Mouse (Mus musculus) right cerebral cortex, postnatal 14 days (tissue): ENCODE data around the gene Gatad2b.
A peak's percentile ranks its signal among the peaks of the same experiment; 100 is the strongest.

Experiments
- DNase-seq: peaks from one replicate; pipeline ENCODE4 v3.0.0; 2022

The Gatad2b gene

DNA sequence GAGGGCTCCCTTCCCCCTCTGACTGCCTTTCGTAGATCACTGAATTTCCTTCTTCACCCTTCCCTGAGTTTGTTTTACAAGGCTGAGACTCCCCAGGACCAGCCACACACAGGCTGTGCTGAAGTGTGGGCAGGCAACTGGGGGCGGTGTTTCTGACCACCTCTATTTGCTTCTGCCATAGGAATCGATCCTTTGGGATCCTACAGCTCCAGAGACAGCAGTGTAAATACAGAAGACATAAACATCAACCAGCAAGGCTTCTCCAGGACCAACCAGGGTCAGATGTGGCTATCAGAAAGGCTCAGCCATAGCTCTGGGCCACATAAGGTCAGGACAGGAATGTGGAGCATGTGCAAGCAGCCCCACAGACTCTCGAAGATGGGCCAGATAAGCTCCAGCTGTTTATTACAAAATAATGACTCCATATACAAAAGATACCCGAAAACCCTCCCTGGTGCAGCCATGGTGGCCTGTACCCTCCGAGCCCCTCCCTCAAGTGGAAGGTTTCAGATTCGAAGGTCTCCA, 91.9 kb downstream of the Gatad2b start:
- DNase-seq, result no peak

DNA sequence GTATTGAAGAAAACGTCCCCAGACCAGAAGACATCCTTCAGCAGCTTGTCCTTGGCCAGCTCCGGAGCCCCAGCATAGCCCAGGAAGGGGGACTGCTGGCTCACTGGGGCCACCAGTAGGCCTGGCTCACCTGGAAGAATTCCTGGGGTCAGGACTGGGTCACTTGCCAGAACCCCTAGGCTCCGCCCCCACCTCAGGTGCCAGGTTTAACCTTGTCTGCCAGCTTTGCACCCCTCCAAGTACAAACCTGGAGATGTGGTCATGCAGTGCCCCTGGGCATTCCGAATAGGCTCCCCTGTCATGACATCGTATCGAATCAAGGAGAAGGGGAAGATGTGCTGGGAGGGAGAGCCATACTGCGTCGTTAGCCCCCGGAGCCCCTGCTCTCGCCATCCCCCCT, 93.8 kb downstream of the Gatad2b start:
- no peak for DNase-seq

DNA sequence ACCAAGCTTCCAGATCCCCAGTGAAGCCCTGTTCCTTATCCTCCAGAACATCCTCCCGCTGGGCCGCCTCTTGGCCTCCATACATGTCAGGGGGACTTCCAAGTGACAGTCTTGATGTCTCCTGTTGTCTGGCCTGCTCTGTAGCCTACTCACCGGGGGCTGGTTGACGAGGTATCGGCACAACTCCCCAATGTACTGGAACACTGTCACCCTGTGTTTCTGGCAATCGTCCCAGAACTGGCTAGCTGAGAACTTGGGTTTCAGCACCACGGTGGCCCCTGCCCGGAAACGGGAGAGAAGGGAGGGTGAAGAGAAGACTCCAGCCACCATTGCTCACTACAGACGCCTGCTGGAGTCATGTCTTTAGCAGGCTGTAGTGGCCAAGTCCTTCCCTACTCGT, 94.5 kb downstream of the Gatad2b start:
- no peak for DNase-seq

DNA sequence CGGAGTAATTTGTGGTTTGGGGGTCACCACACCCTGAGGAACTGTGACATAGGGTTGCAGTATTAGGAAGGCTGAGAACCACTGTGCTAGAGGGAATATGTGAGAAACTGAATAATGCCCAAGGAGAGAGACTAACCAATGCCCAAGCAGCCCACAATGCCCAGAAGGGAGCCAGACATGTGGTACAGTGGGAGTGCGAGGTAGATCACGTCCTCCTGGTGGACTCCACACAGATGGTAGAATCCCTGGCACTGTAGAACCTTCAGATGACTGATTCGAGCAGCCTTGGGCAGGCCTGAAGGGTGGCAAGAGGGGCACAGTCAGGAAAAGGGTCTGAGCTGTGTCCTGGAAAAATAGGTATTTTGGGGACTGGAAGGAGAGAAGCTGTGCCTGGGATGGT, 95.2 kb downstream of the Gatad2b start:
- DNase-seq, result no peak

DNA sequence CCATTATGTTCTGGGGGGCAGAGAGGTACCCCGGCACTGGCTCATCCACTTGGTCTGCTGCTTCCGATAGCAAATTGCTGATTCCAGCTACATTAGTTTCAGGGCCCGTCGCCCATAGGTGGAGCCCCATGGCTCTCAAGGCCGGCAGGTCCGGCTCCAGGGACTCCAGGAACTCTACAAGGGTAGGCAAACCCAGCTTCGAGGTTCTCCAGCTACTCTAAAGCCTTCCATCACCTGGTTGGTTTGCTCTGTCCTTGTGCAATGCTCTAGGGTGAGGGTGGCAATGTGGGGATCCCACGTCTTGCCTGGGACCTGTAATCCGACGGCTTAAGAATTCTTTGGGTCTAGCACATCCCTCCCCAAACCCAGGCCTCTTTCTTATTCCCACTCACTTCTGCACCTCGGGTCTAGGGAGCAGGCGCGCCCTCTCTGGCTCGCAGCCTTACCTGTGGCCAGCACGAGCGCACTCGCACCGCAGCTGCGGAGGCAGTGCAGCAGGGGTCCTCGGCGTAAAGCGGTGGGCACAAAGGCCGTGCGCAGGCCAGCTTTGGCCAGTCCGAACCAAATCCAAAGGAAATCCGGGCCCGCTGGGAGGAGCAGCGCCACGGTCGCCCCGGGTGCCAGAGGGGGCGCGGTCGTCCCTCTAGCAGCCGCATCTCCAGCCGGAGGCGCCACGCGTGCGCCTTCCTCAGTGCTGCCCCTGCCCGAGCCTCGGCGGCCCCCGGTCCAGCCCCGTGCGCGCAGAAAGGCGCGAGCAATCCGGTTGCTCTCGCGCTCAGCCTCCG, 95.9 kb downstream of the Gatad2b start:
- DNase-seq, result no peak

DNA sequence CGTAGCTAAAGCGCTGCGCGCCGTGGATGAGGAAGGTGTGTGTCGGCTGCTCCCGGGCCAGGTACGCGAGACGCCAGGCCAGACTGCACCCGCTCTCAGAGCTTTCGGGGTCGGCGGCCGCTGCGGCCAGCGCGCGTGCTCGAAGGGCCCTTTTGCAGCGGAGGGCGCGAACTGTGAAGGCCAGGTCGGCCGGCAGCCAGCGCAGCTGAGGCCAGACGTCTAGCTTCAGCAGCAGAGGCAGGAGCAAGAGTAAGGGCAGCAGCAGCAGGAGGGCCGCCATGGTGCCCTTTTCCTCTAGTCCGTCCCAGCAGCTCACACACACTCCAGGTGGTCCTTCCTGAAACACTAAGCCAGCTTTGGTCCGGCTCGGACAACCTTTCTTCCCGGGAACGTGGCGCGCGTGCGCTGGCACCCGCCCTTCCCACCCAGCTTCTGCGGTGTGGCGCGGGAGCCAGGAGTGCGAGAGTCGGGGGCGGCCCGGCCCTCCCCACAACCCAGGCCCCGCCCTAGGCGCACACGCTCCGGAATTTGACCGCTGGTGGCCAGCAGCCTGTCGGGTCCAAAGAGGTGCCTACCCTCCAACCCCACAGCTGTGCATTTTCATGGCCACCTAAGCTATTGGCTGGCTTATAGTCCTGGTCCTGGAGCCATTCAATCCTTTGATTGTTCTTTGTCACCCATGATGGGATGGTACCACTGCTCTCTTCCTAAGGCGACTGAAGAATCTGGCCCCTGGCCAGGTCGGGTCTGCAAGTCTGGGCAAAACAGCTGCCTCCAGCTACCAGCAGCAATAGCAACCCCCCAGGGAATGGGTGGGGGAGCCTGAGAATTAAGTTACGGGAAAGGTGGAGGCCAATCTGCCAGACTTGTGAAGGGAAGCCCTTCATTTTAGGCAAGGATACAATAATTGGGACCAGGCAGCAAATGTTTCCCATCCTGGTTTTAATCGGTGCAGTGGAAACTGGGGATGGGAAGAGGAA, 96.8 kb downstream of the Gatad2b start, which contains the start of gene Slc27a3:
Slc27a3 (minus strand) TSS at position 428 of the 980 bp plus-strand sequence.
- DNase-seq, result peak; percentile 42

DNA sequence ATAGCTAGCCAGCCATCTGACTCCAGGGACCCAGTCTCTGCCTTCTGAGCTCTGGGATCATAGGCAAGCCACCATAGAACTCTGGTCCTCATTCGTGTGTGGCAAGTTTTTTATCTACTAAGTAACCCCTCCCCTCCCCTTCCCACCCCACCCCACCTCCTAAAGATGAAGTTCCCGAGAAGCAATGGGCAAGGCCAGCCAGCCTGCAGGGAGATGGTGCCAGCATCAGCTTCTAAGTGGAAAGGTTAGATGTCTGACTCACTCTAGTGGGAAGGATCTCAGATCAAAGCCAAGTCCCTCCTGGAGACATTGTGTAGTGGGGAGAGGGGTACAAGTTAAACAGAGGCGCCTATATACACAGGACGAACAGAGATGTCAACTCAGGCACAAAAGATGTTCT, 98.0 kb downstream of the Gatad2b start:
- no peak for DNase-seq

DNA sequence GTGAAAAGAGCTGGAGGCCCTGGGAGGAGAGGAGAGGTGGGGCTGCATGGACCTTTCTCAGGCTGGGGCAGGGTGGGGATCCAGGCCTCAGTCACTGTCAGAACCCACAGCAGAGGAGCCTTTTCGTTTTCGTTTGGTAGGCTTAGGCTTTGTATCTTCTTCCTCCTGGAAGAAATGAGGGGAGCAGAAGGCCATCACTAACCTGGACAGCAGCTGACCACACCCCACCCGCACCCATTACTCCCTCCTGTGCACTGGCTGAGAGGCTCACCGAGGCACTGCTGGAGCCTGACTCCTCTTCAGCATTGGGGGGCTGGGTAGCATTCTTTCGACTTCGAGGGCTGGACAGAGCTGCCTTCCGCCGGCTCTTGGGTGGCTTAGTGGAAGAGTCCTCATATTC, 99.0 kb downstream of the Gatad2b start:
- DNase-seq, result no peak

DNA sequence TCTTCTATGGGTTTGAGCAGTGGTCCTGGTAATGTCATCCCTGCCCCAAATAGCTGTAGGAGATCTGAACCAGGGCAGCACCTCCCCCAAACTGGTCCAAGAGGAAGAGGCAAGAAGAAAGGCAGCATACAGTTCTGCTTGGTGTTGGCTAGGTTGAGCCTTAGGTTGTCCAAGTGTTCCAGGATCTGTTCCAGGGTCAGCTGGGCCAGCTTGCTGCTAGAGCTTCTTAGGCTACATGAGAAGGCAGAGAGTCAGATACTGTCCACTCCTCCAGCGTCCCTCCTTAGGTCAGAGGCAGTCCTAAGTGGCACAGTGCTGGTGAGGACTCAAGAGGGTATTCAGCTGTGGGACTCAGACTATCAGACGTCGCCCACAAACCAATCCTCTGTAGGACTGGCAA, 99.7 kb downstream of the Gatad2b start:
- DNase-seq, result no peak

DNA sequence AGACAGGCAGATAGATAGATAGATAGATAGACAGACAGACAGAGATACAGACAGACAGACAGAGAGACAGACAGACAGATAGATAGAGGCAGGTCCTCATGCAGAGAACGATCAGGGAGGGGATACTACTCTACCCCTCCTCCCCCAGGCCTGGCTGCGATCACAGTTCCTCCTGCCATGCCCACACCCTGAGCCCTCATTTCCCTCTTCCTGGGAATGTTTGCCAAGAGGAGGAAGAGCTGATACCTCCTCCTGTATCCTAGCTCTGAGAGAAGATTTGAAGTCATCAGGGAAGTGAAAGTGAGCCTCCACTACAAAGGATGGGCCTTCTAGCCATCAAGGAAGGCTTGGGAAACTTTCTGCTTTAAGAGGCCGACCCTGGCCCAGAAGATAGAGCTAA, 102.7 kb downstream of the Gatad2b start:
- DNase-seq, result no peak

DNA sequence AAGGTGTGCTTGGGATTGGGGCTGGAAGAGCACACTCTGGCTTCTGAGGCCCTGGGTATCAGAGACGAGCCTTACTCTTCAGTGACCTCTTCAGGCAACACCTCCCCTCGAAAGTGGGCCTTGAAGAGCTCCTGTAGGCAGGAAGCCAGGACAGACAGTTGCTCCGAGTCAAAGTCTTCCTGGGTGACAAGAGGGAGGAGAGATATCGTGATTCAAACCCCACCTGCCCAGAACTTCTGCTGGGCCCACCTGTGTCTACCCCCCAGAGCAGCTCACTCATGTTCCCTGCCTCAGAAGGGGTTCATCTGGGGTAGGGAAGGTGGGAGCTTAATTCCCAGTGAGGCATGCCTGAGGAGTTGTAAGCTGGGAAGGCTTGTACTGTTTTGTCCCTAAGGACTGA, 108.0 kb downstream of the Gatad2b start:
- no peak for DNase-seq

DNA sequence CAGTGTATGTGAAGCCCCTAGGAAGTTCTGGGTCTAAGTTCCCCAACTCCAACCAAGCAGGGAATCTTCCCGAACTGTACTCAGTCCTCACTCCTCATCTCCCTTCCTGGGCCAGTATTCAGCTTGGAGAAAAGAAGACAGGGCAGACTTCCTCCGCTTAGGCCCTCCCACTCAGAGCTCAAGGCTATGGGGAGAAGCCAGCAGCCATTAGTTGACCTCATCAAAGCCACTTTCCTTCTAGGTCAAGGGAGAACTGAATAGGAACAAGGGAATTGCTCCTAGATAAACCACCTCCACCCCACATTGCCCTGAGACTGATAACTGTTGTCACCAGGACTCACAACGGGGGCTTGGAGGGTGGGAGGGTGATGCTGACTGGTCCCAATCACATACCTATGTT, 111.1 kb downstream of the Gatad2b start:
- no peak for DNase-seq

DNA sequence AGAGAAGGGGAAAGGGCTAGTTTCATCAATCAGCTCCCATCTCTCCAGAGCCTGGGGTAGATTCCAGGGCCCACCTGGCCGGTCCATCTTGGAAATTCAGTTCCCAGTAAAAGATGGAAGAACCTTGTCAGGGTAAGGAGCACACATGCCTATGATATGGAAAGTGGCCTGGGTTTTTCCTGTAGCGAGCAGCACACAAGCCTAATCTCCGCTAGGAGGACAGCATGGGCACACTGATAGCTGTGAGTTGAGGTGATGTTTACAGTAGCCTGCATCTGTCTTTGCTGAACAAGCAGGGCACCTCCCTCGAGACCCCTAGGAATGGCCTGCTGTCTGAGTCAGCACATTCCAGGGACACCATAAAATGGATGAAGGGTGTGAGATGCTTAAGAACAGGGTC, 111.6 kb downstream of the Gatad2b start:
- no peak for DNase-seq

DNA sequence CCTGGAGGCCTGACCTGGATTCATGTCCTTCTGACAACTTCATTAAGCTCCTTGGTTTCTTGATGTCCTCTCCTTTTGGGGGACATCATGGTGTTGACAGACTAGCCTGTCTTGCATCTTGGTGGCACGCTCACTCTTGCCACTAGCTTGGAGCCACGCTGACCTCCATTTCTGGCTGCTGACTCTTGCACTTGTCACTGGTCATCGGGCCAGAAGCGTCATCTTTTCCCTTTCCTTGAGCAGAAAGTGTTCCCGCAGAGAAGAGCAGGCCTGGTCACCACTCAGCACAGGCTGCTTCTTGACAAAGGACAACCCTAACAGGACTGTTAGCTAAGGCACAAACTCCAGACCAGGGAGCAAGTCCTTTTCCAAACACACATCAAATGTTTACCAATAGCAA, 113.4 kb downstream of the Gatad2b start:
- DNase-seq, result no peak

DNA sequence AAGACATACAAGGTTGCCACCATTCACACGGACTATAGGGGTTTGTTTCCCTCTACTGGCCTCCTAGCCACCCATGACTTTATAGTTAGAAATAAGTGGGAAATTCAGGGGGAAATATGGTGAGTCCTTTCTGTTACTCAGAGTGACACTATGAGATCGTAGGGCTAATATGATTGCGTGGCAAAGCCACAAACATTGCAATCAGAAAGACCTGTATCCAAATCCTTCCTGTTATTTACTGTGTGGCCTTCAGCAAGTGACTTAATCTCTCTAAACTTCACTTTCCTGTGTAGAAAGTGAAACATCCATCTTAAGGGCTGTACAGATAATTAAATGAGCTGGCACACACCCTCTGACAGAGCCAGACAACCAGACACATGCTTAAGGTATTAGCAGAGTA, 115.7 kb downstream of the Gatad2b start:
- no peak for DNase-seq

DNA sequence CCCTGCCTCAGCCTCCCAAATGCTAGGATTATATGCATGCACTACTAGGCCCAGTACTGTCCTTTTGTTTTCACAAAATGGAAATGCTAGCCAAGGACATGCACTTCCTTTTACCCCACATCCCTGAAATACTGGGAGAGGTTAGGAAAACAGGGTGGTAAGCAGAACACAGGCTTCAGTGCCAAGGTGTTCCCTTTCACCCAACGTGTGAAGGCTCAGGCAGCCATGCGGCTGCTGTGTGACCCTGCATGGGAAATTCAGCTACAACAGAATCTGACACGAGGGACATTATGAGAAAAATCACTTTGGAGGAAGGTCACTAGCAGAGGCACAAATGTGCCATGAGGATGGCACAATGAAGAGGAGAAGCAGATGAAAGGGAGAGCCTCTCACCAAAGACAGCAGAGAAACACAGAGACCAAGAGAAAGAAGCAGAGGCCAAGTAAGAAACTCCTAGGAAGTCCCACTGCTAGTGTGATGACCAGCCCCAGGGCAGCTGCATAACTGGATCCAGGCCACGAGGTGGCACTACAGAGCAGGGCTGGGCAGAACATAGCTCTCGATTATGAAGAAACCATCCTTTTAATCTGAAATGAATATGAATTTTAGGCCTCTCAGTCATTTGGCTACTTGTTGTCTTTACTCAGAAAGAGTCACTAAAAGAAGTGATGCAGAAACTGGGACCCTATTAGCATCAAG, 119.5 kb downstream of the Gatad2b start:
- peak; percentile 70 for DNase-seq

DNA sequence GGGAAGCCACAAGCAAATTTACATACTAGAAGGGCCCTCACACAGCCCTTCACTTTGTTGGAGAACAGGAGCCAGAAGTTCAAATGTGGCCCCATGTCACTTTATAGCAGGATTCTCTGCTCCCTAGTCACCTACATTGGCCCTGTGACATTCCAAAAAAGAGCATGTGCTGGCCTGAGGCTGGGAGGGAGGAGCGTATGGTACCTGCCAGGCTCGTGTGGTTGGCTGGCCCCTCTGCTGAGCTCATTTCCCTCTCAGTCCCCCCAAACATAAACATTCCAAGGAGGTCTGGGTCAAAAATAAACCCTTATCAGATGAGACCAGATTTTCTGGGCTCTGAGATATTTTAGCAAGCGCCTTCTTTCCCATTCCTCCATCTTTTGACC, 120.0 kb downstream of the Gatad2b start:
- no peak for DNase-seq
